Mouse (Mus musculus): ENCODE data around the gene Cacna1a. TPM values are rescaled to one million over a fixed set of nuclear protein-coding genes. Genes with fewer than 3 reads are reported as not detected.
A peak's percentile ranks its signal among the peaks of the same experiment; 100 is the strongest.

The Cacna1a gene
- total and polyA plus RNA-seq, 2 experiments from 2014 or later = 16.5 to 70.5 TPM

- Histone ChIP-seq H3K27me3 (ENCODE audit: insufficient read depth, low read length) (no peaks in the 10 kb centered on the region), H3K9me3 (ENCODE audit: low read length) (no peaks in the 10 kb centered on the region), H3K4me1 (ENCODE audit: insufficient read depth, low read length) (0 out of 2 replicates have a peak, but pooled peaks cover under 1% of the 10 kb centered on the region), H3K9ac (replicated peaks; ENCODE audit: low read length) (peak overlapping the region; percentile 33), H3K27ac (peak overlapping the region; percentile 76), H3K36me3 (ENCODE audit: insufficient read depth, low read length) (no peaks in the 10 kb centered on the region), H3K4me3 (ENCODE audit: low read length) (peak overlapping the region; percentile 24), H3K4me2 (ENCODE audit: low read depth, low read length) (peak overlapping the region; percentile 53)
- ATAC-seq (peak; percentile 85), DNase-seq (ENCODE audit: low spot score) (peak; percentile 75)
- WGBS = 8% methylated on average over 15 of the region's 15 CpGs
- TF ChIP-seq CTCF (IDR thresholded peaks at IDR 0.05; ENCODE audit: low read depth) = no peak
Measured at GRCm38 (mm10) chr8:84655336-84656190, 267.3 kb downstream of the Cacna1a start.

DNA sequence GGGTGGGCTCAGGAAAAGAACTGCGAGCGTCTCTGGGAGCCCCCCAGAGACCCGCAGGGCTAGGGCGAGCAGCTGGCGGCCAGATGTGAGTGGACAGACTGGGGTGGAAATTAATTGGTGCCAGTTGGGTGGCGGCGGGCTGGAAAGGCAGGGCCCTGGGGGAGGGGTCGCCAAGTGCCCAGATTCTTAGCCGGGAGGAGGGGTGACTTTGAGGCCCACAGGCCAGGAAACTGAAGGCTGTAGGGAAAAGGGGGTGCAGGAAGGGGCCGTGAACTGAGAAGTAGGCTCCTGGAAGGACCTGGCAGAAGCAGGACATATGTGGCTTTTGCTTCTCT is 267.9 kb downstream of the Cacna1a start:
- no peak for DNase-seq (ENCODE audit: low spot score)
- Histone ChIP-seq H3K9ac (replicated peaks; ENCODE audit: low read length) (peak overlapping the region; percentile 33), H3K4me3 (ENCODE audit: low read length) (peak overlapping the region; percentile 24)

DNA sequence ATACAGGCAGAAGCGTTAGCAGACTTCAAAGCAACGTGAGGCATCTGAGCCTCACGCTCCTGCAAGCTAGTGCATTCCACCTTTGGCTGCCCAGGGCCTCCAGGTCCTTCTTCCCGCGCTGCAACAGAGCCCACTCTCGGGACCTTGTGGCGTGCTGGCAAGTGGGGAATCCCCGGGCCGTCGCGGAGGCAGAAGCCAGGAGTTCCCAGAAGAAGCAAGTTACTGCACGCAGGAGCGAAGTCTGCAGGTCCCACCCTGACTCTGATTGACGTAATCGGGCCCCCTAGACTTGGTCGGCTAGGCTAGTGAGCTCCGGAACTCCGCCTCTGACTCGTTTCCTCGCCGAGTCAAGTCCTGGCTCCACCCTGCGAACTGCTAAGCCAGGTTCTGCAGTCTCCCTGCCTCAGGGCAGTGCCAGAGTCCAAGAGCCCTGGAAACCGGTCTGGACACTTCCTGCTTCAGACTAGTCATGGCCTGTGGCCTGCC is 268.4 kb downstream of the Cacna1a start:
- Histone ChIP-seq H3K4me3 (ENCODE audit: low read length) (peak overlapping the region; percentile 24), H3K27ac (peak overlapping the region; percentile 76), H3K27me3 (ENCODE audit: insufficient read depth, low read length) (no peaks in the 10 kb centered on the region), H3K4me1 (ENCODE audit: insufficient read depth, low read length) (peaks cover 6% of the 10 kb centered on the region; the same call in 1 of the 2 replicates), H3K9ac (replicated peaks; ENCODE audit: low read length) (peak overlapping the region; percentile 33; the same call in 1 of the 2 replicates), H3K36me3 (ENCODE audit: insufficient read depth, low read length) (no peaks in the 10 kb centered on the region), H3K9me3 (ENCODE audit: low read length) (no peaks in the 10 kb centered on the region), H3K4me2 (ENCODE audit: low read depth, low read length) (peak overlapping the region; percentile 53)
- DNase-seq (ENCODE audit: low spot score) = peak; percentile 28
- 5% methylated on average over 23 of the region's 23 CpGs for WGBS
- ATAC-seq = peak; percentile 44; the same call in 1 of the 2 replicates
- TF ChIP-seq CTCF (IDR thresholded peaks at IDR 0.05; ENCODE audit: low read depth) = no peak

More for the DNA sequence above, 267.9 kb downstream of the Cacna1a start:
- WGBS = 4% methylated on average over 10 of the region's 10 CpGs
- no peak for TF ChIP-seq CTCF (IDR thresholded peaks at IDR 0.05; ENCODE audit: low read depth)
- H3K36me3 ChIP-seq (ENCODE audit: insufficient read depth, low read length) = no peaks in the 10 kb centered on the region
- ATAC-seq = no peak
- H3K4me1 ChIP-seq (ENCODE audit: insufficient read depth, low read length) = peaks cover 6% of the 10 kb centered on the region; the same call in 1 of the 2 replicates
- peak overlapping the region; percentile 76 for H3K27ac ChIP-seq
- no peaks in the 10 kb centered on the region for H3K9me3 ChIP-seq (ENCODE audit: low read length)
- H3K4me2 ChIP-seq (ENCODE audit: low read depth, low read length) = peak overlapping the region; percentile 53
- no peaks in the 10 kb centered on the region for H3K27me3 ChIP-seq (ENCODE audit: insufficient read depth, low read length)

DNA sequence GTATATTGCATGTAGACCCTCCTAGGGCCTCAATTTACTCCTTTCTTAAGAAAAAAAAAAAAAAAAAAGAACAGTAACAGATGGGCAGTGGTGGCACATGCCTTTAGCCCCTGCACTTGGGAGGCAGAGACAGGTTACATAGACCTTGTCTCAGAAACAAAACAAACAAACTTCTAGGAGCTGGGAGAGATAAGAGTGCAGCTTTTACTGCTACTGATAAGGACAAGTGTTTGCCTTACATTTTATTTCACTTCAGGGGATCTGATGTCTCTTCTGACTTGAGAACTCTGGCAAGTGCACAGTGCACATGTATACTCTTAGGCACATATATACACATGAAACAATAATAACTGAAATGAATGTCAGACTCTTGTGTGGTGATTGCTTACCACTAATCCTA is 269.0 kb downstream of the Cacna1a start:
- Histone ChIP-seq H3K36me3 (ENCODE audit: insufficient read depth, low read length) (no peaks in the 10 kb centered on the region), H3K4me3 (ENCODE audit: low read length) (no peak overlapping the region), H3K27me3 (ENCODE audit: insufficient read depth, low read length) (no peaks in the 10 kb centered on the region), H3K4me1 (ENCODE audit: insufficient read depth, low read length) (peaks cover 6% of the 10 kb centered on the region; the same call in 1 of the 2 replicates), H3K4me2 (ENCODE audit: low read depth, low read length) (peak overlapping the region; percentile 53; the same call in 1 of the 2 replicates), H3K9me3 (ENCODE audit: low read length) (no peaks in the 10 kb centered on the region), H3K27ac (peak overlapping the region; percentile 76; the same call in 1 of the 2 replicates), H3K9ac (replicated peaks; ENCODE audit: low read length) (no peak overlapping the region)
- ATAC-seq = no peak
- TF ChIP-seq CTCF (IDR thresholded peaks at IDR 0.05; ENCODE audit: low read depth) = no peak
- no peak for DNase-seq (ENCODE audit: low spot score)

GRCm38 (mm10) chr8:84657680-84658079 is 269.4 kb downstream of the Cacna1a start:
- Histone ChIP-seq H3K36me3 (ENCODE audit: insufficient read depth, low read length) (no peaks in the 10 kb centered on the region), H3K4me1 (ENCODE audit: insufficient read depth, low read length) (peaks cover 6% of the 10 kb centered on the region; the same call in 1 of the 2 replicates), H3K4me3 (ENCODE audit: low read length) (no peak overlapping the region), H3K9ac (replicated peaks; ENCODE audit: low read length) (no peak overlapping the region), H3K27me3 (ENCODE audit: insufficient read depth, low read length) (no peaks in the 10 kb centered on the region), H3K4me2 (ENCODE audit: low read depth, low read length) (no peak overlapping the region), H3K9me3 (ENCODE audit: low read length) (no peaks in the 10 kb centered on the region), H3K27ac (no peak overlapping the region)
- ATAC-seq = no peak
- DNase-seq (ENCODE audit: low spot score) = no peak
- WGBS = 59% methylated on average over 4 of the region's 4 CpGs
- no peak for TF ChIP-seq CTCF (IDR thresholded peaks at IDR 0.05; ENCODE audit: low read depth)

DNA sequence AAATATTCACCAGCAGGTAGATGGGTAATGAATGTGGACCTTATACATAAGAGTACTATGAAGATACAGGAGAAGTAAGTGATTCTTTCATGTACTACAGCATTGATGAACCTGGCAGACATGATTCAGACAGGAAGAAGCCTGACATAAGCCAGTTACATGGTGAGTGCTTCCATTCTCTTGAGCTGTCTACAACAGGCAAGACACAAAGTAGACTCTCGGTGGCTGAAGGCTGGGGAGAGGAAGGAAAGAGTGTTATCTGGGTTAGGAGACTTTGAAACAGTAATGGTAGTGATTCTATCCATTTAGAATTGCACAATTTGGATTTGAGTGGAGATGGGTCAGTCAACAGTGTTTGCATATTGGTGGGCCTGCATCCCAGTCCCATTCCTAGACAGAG is 270.7 kb downstream of the Cacna1a start:
- H3K27me3 ChIP-seq (ENCODE audit: insufficient read depth, low read length) = no peaks in the 10 kb centered on the region

More for the DNA sequence above, 270.7 kb downstream of the Cacna1a start:
- Histone ChIP-seq H3K27ac (no peak overlapping the region), H3K9me3 (ENCODE audit: low read length) (no peaks in the 10 kb centered on the region), H3K4me2 (ENCODE audit: low read depth, low read length) (no peak overlapping the region), H3K4me3 (ENCODE audit: low read length) (no peak overlapping the region), H3K9ac (replicated peaks; ENCODE audit: low read length) (no peak overlapping the region), H3K36me3 (ENCODE audit: insufficient read depth, low read length) (no peaks in the 10 kb centered on the region), H3K4me1 (ENCODE audit: insufficient read depth, low read length) (peaks cover 6% of the 10 kb centered on the region)
- DNase-seq (ENCODE audit: low spot score) (no peak), ATAC-seq (no peak)
- WGBS = 64% methylated on average over 1 of the region's 1 CpGs
- no peak for TF ChIP-seq CTCF (IDR thresholded peaks at IDR 0.05; ENCODE audit: low read depth)

Data from hindbrain, postnatal 0 days (tissue).